Mouse (Mus musculus) retina, adult 2 months (tissue): ENCODE results near the gene Celsr1.
A peak's percentile ranks its signal among the peaks of the same experiment; 100 is the strongest.

Experiments used
- DNase-seq: peaks from one replicate; pipeline ENCODE4 v3.0.0-alpha.2; 2012; ENCODE audit warnings: low read depth, low spot score

The Celsr1 gene

GRCm38 (mm10) chr15:85996031-85996765, 37.4 kb downstream of the Celsr1 start:
- no peak for DNase-seq

DNA sequence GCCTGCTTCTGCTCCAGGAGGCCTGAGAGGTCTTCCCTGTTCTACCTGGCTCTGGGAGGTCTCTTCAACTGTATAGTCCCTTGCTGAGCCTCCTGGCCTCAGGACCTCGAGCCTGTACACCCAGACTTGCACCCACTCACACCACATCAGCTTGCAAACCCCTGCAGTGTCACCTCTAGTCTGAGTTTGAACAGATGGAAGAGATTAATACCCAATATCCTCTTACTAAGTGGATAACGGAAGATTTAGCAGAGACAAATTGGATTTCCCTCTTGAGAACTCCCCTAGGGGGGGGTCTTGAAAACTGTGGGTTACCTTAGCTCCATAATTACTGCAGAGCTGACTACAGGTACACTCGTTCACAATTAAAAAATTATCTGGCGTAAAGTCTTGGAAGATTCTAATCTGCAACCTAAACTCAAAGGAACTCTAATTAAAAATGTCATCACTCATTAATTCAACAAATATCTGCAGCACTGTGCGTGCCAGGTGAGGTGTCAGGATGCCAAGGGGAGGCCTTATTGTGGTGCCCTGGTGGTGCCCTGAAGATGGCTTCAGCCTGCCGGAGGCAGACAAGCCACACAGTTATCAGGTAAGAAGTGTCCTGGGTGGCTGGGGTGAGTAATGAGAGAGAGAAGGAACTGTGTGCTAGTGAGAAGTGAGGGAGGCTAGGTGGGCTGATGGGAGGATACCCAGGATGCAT, 38.5 kb downstream of the Celsr1 start:
- DNase-seq: peak; percentile 64

GRCm38 (mm10) chr15:85993931-85994583, 39.5 kb downstream of the Celsr1 start:
- DNase-seq: no peak

- no peak for DNase-seq
Observed at GRCm38 (mm10) chr15:85993386-85993785, 40.2 kb downstream of the Celsr1 start.

DNA sequence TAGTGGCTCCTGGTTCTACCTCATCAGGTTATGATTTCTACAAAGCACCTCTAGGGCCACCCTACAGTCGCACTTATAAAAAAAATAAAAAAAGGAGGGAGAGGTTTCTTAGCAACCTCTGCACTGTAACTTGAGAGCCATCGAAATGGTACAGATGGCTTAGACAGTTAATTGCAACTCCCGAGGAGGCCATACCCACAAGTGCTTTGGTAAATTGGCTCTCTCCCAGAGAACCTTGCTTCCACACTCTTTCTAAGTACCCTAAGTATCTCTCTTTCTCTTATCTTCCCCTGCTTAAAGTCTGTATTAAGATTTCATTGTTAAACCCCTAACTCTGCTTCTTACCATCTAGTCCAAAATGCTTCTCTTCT, 41.5 kb downstream of the Celsr1 start:
- DNase-seq: no peak

DNA sequence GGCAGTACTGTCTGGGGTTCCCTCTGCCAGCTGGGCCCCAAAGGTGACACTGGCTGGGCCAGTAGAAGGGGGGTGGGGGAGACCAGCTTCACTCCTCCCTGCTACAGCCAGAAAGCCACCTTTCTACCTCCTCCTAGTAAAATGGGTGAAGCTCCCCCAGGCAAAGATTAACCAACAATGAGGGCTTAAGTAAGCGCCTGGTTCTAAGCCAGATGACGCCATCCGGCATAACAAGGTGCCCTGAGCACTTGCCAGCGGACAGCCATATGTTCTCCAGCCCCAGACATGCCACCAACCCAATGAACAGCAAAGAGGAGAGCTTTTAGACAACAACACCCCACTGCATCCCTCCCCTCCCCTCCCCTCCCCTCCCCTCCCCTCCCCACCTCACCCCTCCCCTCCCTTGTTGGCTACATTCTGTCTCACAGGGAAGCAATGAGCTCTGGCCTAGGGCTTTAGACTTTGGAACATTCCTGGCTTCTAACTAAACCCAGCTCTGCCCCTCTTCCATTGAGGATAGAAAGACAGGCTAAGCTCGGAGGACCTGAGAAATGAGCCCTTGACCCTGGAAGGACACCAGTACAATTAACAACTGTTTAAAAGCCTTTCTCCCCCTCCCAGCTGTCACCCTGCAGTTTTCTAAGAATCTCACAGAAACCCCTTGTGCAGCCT, 42.0 kb downstream of the Celsr1 start:
- DNase-seq: no peak

DNA sequence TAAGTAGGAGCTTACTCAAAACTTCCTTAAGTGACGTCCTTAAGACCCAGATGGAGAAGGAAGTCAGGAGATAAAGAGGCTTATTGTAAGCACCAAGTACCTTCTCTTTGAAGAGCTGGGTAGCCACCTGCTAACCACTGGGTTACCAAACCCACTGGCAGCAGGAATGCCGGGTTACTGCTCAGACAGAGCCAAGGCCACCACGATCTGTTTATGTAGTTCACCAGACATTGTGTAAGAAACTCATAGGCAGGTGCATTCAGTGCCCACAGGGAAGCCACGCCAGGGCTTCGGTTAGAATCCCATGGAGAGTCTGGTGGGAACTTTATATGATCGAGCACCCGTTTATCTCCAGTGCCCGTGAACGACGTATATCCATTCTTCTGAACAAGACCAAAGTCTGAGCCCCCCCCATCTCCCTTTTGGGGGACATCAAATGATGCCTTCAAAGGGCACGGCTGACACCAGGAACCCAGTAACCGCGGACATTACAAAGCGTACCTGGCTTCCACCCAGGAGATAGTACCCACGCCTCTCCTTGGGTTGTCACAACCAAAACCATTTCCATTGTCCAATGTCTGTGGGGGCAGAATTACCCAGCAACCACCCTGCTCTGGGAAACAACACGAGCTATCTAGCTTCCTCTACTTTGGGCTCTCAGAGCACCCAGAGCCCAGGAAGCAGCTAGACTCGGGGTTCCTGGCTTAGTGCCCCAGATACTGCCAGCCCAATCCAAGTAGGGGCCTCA, 42.7 kb downstream of the Celsr1 start:
- DNase-seq: no peak

- DNase-seq: no peak
Observed at GRCm38 (mm10) chr15:85987896-85988295, 45.7 kb downstream of the Celsr1 start.

- no peak for DNase-seq
Observed at GRCm38 (mm10) chr15:85986170-85986569, 47.4 kb downstream of the Celsr1 start.

GRCm38 (mm10) chr15:85985601-85986000, 48.0 kb downstream of the Celsr1 start:
- DNase-seq: no peak

- no peak for DNase-seq
Observed at GRCm38 (mm10) chr15:85983131-85983530, 50.4 kb downstream of the Celsr1 start.

- no peak for DNase-seq
Observed at GRCm38 (mm10) chr15:85982416-85982775, 51.2 kb downstream of the Celsr1 start.

DNA sequence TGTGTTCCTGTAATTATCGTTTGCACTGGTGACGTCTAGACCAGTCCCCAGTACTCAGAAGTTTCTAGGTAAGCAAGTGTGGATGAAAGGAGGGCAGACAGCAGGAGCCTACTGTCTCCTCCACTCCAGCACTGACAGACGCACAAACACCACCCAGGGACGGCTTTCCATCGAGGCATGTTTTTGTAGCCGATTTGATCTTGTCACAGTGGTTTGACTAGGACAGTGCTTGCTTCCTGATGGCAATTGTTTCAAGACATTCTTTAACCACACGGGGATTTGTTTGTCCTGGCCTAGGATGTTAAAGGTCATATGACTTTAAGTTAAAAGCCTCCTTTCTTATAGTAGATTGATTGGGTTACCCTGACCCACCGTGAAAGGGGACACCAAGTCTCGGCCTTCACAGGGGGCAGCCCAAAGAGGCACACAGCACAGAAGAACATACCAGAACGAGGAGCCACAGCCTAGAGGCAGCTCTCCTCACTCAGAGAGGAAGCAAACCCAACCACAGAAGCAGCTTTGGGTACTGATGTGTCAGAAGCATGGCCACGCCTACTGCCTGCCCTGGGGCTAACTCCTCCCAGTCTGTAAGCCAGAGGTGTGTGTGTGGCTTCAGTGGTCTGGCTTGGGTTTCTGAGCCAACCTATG, 51.7 kb downstream of the Celsr1 start:
- no peak for DNase-seq

GRCm38 (mm10) chr15:85977086-85977485, 56.5 kb downstream of the Celsr1 start:
- no peak for DNase-seq

GRCm38 (mm10) chr15:85975746-85976145, 57.8 kb downstream of the Celsr1 start:
- no peak for DNase-seq

- DNase-seq: no peak
Observed at GRCm38 (mm10) chr15:85971596-85971995, 62.0 kb downstream of the Celsr1 start.

- DNase-seq: no peak
Observed at GRCm38 (mm10) chr15:85970441-85970840, 63.1 kb downstream of the Celsr1 start.

- DNase-seq: no peak
Observed at GRCm38 (mm10) chr15:85969707-85970153, 63.8 kb downstream of the Celsr1 start.

DNA sequence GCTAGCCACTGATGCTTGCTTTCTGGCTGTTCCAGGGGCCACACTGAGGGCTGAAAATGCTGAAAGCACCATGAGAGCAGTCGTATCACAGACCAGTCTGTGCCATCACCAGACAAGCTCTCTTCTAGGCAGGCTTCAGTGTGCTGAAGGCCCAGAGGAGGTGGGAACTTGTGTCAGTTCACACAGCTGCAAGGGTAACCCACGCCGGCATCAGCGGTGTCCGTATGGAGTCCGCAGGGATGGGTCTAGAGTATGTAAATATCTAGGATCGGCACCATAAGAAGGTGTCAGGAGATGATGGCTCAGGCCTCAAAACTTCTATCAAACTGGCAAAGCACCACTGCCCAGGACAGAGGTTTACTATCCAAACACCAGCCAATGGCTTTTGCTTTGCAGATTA, 64.3 kb downstream of the Celsr1 start:
- DNase-seq: no peak

- DNase-seq: no peak
Observed at GRCm38 (mm10) chr15:85966032-85966431, 67.5 kb downstream of the Celsr1 start.

- DNase-seq: no peak
Observed at GRCm38 (mm10) chr15:85963279-85963840, 70.2 kb downstream of the Celsr1 start.
